Mouse (Mus musculus) left cerebral cortex, adult 11 months (tissue): ENCODE measurements at regions not wholly inside any gene's neighbourhood (a gene's known extent, or its start where the extent isn't known, plus 50 kb on each side); places are given as distances from the start of the nearest gene placed in this dataset.

Experiments
- DNase-seq: peaks from one replicate; pipeline ENCODE4 v3.0.0; 2022; ENCODE audit warnings: low spot score

DNA sequence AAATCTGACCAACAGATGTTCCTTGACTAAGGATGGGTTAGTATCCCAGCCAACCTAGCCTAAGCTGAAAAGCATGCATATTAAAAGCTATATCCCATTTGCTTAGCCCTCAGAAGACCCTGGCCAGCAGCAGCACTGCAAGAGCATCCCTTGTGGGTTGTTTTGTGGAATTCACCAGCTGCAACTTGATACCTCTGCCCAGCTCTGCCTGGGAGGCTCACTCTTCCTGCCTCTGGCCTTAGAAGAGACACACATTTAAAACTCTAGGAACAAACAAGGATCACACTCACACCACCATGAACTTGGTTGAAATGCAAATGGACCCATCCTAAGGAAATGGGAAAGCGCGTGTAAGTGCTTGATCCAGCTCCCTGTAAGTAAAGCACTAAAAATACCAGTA is 107.7 kb upstream of the Arl4c start:
- no peak for DNase-seq

DNA sequence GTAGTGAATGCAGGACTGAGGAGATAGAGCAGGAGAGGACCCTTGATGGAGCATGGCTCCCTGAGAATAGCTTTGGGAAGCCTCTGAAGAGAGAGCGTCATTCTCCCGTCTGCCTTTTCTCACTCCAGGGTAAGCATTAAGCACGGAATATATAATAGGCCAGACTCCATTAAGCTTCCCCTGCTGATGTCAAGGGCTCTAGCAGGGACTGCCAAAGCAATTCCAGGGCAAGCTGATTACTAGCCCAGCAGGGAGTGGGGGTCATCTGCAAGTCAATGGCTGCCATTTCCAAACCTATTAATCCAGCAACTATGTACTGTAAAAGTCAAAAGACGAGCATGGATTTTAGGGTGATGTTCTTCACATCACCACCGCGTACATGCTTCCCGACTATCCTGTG is 111.2 kb upstream of the Arl4c start:
- DNase-seq: no peak

DNA sequence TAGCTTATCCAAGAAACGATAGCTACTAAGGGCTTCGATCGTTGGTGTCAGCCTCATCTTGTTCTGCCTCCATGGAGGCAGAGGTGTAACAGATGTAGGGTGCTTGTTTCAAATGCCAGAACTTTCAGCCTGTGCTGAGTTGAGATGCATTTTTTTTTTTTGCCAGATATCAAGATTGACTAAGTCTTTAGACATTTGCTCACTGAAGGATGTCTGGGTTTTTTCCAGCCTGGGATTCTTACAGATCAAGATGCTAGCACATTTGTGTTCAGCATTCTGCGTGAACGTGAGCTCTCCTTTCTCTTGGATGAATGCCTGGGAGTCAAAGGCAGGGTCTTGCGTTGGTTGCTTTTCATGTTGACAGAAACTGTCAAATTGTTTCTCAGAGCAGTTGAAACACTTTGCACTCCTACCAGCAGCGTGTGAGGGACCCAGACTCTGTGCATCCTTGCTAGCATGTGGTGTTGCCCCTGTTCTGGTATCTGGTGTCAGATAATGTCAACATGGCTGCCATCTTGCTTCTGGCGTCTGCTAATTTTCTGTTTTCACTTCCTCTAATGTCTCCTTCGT is 114.4 kb upstream of the Arl4c start:
- DNase-seq: no peak

DNA sequence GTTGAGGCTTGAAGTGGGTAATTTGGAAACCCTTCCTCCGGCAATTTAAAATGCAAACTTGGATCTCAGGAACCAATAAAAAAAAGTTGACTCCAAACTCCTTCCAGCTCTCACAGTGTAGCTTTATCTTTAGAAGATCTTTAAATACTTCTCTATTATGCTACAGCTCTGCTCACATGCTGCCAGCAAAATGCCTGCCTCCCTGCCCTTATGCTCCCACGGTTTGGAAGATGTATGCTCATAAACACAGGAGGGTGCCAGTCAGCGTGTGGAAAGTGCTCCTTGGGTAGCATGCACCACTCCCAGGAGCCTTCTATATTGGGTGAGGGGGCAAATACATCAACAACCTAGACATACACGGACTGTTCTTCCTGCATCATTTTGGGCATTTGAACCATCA is 123.2 kb upstream of the Arl4c start:
- no peak for DNase-seq

DNA sequence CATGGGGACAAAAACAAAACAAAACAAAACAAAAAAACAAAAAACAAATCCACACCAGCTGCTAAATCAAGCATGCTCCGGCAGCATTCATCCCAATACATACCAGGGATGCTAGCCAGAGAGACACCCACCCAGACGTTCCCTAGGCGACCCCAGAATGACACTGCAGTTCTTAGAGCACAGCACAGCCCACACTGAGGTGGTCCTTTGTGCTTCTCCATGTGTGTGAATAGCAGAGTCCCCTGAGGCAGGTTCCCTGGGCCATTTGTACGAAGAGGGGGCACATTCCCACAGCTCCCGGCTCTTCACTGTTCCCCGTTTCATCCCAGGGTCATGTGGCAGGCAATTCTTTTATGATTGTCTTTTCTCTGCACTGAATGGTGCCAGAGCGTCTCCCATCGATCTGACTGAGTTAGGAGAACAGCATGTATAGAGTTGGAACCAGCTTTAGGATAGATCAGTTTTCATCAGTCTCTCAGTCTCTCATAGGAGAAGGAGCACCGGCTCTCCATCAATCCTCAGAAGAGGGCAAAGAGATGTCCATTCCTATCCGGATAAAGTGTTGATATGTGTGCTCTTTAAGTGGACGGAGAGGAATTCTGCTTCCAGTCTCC is 136.7 kb upstream of the Arl4c start:
- DNase-seq: no peak

DNA sequence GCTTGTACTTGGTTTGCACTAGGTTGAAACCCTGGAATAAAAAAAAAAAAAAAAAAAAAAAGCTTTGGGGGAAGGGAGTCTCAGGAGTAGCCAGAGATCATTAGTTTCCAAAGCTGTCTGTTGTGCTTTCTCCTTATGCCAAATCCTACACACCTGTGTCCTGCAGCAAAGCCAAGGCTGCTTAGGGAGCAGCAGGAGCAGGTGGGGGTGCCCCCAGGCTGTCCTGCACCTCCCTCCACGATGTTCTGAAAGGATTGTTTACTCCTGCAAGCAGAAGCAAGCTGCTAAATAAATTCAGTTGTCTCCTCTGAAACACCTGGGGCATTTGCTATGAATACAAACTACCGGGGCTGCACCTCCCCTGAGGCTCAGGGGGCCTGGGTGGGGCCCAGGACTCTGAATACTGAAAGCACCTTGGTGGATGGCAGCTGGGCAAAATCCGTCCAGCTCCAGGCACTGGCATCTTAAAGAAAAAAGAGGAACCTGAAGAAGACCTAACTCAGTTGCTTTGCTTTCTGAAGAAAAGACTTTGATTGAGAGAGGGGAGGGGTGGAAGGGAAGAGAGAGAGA is 137.5 kb upstream of the Arl4c start:
- no peak for DNase-seq

DNA sequence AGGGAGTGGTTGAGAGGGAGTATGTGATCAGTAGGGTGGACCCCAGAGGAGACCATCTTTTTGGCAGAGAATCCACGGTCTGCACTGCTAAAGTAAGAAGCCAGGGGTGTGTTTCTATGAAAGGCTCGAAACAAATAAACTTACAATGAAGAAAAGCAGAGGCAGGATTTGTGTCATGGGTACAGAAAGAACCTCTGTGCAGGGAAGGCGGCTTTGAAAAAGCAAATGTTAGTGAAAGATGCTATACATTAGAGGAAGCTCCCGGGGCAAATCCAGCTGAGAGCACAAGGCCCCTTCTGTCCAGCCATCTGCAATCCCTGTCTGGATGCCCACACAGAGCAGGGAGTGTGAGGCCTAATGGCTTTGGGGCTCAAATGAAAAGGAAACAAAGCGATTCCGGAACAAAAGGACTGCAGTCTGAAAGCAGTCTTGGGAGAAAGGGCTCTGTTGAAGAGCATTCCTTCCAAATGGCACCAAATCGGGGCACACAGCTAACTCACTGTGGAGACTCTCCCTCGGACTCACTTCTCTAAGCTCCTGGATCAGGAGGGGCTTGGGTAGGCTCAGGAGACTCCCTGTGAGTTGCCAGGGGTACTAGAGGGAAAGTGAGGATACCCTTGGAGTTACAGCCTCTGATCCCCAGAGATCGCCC is 138.1 kb upstream of the Arl4c start:
- DNase-seq: peak; percentile 18

DNA sequence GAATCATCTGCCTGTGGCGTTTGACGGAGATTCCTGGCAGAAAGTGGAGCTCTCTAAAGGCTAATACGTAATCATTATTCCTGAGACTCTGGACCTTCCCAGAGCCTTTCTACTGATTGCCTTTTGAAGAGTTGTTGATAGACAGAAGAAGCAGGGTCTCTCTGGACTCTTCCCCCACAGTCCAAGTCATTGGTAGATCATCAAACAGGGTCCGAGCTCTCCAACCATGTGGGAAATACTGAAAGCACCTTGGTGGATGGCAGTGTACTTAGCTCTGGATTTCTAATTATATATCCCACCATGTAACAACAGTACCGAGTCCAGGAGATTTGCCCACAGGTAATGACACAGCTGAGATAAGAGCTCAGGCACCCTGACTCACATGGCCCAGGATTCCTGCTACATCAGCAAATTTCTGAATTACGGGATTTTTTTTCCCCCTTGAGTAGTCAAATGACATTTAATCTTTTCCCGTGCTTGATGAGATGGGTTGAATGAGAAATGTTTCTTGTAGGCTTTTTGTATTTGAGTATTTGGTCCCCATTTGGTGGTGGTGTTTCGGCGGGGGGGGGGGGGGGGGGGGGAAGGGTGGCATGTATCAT is 139.1 kb upstream of the Arl4c start:
- no peak for DNase-seq

DNA sequence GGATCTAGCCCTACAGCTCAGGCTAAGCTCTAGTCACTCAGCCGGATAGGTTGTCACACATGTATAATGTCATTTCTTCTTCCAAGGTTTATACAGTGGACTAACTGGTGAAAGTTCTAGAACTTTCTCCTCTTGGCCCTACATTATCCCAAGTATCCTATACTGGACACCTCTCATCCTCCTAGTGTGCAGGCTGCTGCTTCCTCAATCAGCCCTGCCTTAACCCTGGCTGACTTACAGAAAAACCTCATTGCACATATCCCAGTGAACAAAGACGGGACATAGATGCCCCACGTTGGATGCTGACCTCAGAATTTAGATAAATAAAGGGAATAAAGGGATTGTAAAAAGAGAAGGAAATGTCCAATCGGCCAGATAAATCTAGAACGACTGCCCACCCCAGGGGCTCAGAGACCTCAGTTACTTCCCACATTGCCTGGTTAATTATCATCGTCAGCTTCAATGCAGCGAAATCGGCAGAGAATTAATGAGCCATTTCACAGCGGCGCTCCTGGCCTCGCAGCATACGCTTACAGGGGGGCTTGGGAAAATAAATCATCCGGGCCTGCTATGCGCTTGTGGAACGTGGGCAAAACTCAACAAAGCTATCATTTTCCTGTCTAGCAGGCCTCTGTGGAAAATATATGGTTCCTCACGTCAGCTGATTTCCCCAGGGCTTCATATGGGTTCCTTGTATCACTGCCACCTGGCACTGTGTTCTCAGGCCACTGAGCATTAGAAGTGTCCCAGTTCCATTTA is 145.5 kb upstream of the Arl4c start:
- DNase-seq: no peak

DNA sequence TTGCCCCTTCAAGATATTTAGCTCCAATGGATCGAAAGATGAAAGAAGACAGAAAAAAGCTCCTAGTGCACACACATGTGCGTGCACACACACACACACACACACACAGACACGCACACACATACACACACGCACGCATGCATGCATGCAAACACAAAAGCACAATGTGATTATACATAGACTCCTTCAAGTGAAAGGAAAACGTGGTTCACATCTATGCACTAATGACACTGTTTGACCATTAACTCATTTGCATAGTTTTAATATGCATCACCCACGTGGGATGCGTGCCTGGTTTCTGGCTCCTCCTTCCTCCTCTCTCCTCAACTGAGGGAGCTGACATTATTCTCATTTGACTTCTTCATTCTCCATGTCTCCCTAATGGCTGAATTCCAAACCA is 146.2 kb upstream of the Arl4c start:
- DNase-seq: no peak

DNA sequence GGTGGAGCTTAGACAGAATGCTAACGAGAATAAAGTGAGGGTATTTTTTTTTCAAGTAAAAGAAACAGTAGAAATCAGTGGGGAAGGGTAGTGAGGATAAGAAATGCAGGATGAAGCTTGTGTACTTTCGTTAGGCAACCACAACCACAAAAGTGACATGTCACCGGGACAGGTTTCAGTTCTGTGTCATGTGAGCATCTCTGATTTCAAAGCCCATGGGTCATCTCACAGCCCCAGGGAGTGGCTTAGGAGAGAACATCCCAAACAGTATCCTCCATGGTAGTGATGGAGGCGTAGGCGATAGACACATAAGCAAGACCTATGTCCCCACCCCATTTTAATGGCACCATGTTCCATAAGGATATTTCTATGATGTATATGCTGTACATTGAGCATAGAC is 147.4 kb upstream of the Arl4c start:
- no peak for DNase-seq

DNA sequence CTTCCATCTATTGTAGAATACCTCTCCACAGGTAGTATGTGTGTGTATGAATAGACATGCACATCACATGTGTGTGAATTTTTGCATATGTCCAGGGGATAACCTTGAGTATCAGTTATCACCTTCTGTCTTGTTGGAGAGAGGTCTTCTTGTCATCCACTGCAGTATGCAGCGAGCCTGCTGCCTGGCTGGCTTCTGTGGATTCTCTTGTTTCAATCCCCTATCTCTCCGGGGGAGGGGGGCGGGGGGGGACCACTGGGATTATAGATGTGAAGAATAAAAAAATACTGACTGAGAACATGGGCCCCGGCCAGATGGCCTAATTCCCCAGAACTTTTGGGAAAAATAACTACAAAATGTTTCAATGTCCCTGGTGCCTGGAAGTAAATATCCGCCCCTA is 149.9 kb upstream of the Arl4c start:
- DNase-seq: no peak

DNA sequence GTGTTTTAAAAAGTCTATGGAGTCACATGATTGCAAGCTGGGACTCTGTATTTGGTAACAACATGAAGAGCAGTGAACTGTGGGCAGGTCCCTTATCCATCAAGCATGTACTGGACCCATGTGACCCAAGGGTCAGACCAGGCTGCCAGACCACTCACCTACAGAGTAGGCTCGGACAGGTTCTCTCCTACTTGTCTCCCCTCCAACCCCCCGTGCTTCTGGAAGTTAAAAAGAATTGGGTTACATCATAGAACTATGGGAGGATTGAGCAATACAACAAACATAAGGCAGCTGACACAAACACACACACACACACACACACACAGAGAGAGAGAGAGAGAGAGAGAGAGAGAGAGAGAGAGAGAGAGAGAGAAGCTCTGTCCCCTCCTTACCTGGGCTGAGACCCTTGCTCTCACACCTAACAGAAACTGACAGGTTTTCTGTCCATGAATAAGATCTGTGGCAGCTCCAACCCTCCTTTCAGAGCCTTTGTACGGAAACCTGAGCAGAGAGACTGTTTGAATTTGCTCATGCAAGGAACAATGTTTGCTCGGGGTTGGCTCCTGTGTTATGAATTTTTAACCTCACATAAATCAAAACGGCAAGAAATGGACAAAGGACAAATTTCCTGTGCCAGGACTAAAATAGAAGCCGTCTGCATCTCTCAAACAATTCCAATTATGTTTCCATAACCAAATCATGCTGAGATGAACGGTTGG is 159.0 kb upstream of the Arl4c start:
- DNase-seq: no peak

DNA sequence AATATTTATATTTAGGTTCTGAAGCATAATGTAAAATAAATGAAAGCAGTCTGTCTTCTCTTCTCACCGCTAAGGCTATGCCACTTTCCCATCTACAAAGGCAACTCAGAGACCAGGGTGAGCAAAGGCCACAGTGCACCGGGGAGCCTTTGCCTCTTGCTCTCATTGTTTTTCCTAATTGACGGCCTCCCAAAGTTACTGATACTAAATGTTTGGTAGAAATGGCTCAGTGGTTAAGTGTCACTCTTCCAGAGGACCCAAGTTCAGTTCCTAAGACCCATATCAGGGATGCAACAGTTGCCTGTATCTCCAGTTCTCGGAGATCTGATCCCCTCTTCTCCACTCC is 159.5 kb upstream of the Arl4c start:
- no peak for DNase-seq

DNA sequence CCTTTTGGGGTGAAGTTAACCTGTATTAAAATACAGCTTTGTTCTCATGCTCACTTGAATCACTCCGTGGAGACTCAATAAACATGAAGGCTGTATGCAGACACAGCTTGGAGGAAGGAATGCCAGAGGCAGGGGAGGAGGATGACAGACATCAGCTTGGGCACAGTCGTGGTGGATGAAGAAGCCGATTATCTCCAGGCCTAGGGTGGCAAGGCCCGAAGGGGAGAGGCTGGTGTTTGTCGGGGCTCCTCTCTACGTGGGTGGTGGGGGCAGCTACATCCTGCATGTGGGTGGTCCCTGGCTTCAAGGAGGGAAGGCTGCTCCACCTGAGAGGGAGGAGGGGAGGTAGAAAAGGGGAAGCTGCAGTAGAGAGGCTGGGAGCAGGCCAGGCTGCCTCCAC is 163.4 kb upstream of the Arl4c start:
- no peak for DNase-seq

DNA sequence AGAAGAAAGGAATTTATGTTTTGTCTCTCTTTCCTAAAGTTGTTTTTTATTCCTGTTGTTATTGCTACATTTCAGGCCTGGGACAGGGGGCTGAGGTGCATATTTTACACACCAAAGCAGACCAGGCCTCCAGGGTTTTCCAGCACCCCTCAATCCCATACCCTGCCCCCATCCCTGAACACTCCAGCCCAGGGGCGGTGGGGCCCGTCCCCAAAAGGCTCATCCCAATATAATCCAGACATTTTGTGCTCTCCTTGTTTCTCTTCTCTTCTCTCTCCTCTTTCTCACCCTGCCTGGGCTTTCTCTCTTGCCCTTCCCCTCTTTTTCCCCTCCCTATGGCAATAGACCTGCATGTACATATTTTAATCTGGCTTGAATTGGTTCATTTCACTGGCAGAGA is 164.6 kb upstream of the Arl4c start:
- DNase-seq: no peak

DNA sequence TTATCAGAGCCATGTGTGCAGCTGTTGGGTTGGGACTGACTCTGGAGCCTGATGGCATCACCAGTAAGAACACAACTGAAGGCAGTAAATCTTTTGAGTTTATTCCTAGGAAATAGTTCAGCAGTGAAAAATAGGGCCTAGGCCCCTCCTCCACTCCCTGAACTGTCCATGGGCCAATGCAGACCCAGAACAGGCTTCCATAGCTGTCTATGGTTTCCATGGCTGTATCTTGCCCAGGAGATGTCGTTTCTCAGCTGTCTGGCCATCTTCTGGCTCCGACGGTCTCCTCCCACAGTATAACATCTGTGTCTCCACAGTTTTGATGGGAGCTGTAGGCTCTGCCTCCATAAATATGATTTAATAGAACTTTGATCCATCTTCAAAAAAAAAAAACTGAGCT is 165.1 kb upstream of the Arl4c start:
- DNase-seq: no peak

DNA sequence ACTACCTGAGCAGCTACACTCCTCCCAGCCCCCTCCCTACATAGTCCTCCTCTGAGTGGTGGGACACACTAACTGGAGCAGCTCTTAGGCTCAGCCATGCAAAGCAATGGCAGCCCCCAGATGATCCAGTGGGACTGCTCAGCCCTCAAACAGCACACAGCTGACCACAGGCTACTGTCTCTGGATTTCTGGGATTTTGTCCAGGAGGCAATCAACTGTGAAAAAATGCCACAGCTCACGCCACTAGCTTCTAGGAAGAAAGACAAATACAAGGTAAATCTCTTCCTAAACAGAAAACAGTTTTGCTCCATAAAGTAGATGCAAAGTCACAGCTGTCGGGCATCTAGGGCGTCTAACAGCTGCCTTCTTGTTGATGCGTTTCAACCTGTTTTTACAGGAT is 167.9 kb upstream of the Arl4c start:
- DNase-seq: no peak

DNA sequence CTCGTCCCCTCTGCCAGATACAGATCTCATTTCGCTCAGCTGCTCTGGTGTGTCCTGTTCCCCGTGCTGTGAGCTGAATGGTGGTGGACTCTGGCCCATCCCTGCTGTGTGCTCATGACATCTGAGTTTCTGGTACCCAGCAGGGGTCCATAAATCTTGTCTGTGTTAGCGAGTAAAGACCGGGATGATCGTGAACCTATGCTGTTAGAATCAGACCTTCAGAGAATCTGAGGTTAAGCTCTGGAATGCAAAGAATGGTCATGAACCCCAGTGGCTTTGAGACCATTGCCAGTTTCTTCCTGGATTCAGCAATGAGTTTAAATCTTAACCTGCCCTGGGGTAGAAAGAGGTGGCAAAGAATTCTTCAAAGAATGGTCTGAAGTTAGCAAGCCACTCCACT is 173.3 kb upstream of the Arl4c start:
- DNase-seq: no peak

DNA sequence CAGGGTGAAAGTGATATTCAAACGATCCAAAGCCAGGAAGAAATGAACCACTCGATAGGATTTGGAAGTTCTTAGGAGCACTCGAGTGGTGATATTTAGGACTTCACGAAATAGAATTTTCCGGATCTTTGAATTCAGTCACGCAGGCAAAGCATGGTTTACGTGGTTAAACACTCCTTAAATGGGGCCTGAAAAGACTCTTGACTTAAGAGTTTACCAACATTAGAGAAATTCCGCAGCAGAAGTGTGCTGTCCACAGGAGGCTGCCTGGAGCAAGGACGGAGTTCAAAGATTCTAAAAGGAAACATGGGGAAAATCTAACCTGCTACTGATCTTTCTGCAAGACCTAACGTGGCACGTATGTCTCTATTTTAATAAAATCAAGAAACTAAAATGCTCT is 175.4 kb upstream of the Arl4c start:
- DNase-seq: no peak

DNA sequence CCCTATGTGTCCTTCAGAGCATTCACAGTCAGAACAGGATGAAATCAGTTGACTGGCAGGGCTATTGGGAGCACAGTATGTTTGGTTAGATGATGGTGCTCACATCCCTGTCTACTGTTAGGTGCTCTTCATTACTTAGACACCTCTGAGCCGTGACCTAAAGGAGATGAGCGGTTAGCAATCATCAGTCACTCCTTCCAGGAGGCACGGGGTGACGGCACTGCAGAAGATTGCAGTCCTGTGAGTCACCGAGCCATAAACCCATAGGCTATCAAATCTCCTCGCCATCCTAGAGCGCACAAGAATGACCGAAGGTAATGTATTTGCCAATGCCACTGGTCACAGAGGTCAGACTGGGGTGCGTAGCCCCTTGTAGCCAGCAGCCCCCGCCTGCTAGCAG is 176.8 kb upstream of the Arl4c start:
- no peak for DNase-seq

DNA sequence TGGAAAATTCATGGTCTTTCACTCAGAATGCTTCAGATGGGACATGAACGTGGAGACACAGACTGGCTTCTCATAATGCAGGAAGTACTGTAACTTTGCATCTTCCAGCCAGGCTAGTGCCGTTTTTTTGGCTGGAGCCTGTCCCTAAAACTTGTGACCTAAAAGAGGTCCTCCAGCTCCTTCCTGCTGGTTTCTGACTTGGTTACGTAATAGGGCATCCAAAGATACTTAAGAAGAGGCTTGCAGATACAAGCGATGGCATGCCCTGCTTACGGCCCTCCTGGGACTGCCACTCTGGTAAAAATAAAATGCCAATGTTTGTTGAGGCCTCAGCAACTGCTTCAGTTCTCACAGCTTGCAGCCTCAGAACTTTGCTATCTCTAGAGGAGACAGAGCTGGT is 177.3 kb upstream of the Arl4c start:
- DNase-seq: no peak
